Mouse (Mus musculus): ENCODE measurements around the gene Slc6a17. TPM values are rescaled to one million over a fixed set of nuclear protein-coding genes. Genes with fewer than 3 reads are reported as not detected.

Slc6a17 gene
- total RNA-seq (2021): 100 to 1,000 TPM; 286 to 289 TPM

DNA sequence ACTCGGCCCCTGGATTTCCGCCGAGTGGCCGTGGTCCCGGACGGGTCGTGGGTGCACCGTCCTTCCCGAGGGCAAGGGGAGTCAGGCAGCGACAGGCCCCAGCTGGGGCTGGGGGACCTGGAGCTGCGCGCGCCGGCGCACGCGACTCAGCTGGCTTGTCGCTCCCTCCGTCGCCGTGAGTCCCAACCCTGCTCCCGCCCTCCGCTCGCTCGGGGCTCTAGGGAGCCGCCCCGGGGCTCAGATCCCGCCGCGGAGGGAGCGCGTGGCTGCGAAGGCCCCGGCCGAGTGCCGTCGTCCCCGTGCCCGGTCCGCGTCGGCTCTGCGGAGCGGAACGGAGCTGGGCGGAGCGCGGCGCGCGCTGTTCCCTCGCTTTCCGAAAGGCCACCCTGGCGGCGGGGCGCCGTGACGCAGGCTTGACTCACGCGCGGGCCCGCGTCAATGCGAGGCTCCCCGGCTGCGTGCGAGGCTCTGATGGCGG, at the start of gene Slc6a17:
Gene Slc6a17, minus strand, starts transcription at position 388 of the 478 bp plus-strand sequence.
- peak; percentile 82 to 84 for DNase-seq

- DNase-seq: no peak
Observed at GRCm38 (mm10) chr3:107565331-107565730, 47.5 kb upstream of the Slc6a17 start.

- DNase-seq: no peak
Observed at GRCm38 (mm10) chr3:107563880-107564279, 46.1 kb upstream of the Slc6a17 start.

DNA sequence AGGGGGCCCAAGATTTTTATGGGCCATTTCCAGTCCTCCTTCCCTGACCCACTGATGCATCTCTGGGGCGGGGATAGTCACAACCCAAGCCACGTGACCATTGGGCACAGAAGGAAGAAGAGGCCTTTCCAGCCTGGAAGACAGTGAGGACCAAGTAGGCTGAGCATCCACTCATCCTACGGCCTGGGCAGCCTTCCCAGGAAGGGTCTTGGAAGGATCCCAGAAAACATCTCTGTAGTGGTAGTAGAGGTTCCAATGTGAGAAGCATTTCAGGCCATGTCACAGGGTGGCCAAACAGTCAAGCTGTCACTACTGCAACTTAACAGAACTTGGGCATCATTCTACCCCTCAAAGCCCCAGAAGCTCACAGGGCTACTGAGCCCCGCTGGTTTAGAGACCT, 44.8 kb upstream of the Slc6a17 start:
- DNase-seq: no peak

GRCm38 (mm10) chr3:107562104-107562503, 44.3 kb upstream of the Slc6a17 start:
- DNase-seq: no peak

- DNase-seq: peak; percentile 43 to 54
Observed at GRCm38 (mm10) chr3:107559183-107559582, 41.4 kb upstream of the Slc6a17 start.

DNA sequence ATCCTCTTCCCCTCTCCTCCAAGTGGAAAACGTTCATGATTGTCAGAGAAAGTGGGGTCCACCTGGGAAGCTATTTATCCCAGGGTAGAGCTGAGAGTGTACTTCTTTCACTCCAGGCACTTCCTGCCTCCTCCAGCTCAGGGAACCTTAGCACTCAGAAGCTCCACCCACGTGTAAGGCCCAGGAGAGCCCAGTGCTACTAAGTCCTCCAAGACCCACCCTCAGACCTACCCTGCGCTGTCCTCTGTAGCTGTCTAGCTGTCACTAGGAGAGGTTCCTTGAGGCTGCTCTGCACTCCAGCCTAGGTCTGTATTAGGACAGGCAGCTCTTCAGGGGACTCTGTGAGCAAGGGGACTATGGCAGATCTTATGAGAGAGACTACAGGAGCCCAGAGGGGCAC, 40.9 kb upstream of the Slc6a17 start:
- no peak for DNase-seq

DNA sequence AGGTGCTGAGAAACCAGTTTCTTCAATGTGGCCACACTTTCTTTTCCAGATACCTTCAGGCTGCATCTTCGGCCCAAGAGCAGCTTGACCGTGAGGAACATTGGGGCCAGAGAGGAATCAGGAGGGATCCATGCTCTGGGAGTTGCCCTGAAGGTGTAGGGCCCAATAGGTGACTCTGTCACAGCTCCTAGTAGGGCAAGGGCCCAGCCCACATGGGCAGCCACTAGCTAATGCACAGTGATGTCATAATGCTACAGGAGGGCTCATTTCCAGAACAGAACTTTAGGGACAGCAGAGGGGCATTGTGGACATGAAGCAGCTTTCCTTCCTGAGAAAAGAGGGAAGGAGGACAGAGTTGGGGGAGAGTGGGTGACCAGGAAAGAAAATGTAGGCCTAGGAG, 37.0 kb upstream of the Slc6a17 start, which contains the start of gene Ubl4b:
Gene Ubl4b, minus strand, starts transcription at position 232 of the 400 bp plus-strand sequence.
- DNase-seq: no peak

- DNase-seq: peak; percentile 48 to 59
Observed at GRCm38 (mm10) chr3:107550409-107551049, 32.7 kb upstream of the Slc6a17 start.

DNA sequence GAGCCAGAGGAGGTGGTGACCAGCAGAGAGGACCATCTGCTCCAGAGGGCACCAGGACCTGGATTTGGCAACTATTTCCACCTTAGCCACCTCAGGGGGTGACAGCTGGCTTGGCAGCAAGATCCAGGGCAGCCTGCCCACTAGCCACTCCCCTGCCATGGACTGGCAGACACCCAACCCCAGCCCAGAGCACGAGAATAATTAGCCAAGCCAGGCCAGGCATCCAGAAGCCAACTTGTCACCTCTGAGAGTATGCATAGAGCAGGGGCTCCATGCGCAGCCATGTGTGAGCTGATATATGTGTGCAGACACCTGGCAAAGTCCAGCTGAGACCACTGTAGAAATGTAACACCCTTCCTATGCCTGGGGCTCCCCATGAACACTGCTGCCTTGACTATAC, 29.1 kb upstream of the Slc6a17 start:
- DNase-seq: no peak

DNA sequence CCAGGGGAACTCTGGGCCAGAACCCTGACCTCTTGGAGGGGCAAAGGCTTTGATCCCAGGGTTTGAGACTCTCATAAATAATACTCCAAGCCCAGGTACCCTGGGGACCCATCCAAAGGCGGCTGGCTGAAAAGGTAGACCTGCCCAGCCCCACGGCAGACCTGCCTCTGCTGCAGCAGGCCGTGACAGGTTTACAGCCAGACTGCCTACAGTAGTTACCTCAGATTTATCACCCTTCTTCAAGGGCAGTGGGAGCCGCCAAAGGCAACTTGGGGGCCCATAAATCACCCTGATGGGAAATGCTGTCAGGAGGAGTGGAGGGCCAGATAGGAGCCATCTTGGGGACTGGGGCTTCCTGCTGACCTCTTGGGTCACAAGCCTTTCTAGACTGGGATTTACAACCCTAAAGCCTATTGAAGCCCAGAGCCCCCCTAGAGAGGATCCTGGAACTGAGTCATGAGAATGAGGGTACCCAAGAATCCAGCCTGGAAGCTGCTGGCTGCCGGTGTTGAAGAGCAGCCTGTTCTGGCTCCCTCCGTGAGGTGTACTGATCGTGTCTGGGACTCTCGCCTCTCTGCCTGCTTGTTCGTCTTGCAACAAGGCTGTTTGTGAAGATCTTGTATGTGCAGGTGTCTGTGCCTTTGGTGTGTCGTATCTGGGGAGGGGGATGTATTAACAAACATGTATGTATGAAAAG, 28.0 kb upstream of the Slc6a17 start:
- no peak for DNase-seq

DNA sequence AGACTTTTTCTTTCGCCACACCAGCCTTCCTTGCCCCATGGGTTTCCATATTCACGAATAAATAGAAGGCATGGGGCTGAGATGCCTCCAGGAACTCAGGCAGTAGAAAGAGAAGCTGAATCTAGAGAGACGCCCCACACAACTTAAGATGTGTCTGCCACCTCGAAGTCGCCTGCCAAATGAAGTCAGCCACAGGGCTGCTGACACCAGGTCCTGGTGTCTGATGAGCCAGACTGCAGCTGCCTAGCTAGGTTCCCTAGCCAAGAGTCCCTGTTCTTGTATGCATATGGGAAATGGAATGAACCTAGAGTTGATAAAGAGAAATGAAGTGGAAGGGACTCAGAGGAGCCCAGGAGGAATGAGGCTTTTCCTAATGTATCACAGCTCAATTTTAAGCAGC, 27.5 kb upstream of the Slc6a17 start:
- no peak for DNase-seq

- DNase-seq: no peak
Observed at GRCm38 (mm10) chr3:107543158-107544080, 25.6 kb upstream of the Slc6a17 start.

DNA sequence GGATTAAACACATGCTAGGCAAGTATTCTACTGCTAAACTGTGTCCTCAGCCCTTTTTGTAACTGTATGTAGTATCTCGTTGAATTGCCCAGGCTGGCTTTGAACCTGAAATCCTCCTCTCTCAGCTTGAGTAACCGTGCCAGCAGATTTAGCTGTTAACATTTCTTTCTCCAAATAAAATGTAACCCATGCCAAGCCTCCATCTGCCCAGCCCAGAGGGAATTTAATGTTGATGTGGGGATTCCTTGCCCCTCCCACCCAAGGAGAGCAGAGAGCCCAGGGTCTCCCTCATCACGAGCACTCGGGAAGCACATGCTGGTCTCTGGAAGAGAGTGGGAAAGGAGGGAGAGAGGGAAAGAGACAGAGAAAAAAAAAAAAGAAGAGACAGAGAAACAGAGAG, 24.8 kb upstream of the Slc6a17 start:
- no peak for DNase-seq

DNA sequence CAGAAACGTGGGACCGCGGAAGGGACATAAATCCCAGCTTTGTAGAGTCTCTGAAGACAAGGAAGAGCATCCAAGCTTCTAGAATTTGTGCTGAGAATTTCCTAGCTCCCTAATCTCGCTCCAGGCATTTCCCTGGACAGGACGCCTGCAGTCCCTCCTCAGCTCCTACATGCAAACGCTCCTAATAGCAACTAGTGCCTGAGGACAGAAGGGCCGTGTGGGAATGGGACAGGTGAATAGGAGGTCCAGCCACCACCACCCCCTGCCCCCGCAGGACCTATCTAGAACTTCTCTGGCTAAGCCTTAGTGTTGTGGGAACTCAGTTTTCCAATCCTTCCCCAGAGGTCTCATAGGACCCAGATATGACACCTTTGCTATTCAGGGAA, 19.7 kb upstream of the Slc6a17 start:
- DNase-seq: no peak

DNA sequence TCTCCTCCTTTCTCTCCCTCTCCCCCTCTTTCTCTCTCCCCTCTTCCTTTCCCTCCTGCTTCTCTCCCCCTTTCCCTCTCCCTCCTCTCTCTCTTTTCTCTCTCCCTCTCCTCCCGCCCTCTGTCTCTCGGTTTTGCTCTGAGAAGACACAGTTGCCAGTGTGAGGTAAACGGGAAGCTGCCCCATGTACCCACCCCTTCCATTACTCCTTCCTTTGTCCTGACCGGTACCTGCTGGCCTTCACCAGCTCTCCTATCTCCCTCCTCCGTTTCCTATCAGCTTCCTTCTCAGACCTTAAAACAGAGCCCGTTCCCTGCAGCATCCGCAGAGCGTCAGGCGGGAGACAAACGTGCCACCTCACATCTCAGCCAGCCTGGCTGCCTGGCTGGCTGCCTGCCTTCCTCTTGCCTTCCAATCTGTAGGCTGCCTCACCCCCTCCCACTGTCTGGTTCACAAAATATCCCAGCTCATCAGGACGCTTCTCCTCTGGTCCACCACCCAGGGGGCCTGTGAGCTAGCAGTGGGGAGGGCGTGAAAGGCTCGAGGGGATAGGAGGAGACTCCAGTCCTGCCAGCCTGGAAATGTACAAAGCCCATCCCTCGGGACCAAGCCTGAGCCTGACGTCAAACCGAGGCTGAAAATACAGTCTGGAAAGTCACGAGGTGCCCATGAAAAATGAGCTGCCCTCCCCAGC, 19.1 kb upstream of the Slc6a17 start:
- peak; percentile 73 to 75 for DNase-seq

GRCm38 (mm10) chr3:107534951-107535350, 17.1 kb upstream of the Slc6a17 start:
- no peak for DNase-seq

DNA sequence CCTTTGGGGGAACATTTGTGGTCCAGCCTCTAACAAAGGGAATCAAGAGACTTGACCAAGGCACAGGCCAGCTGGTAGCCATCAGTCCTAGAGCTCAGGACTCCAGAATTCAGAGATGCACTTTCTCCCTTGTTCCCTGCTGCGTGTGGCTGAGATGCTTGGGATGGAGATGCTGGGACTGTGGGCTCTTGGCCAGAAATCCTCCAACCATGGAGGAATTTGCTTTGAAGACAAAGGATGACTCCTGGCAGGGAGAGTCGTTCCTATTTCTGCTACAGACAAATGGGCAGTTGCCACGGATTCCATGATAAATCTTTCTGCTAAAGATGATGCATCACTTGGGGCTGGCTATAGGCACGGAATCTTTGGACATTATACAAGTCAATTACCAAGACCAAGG, 15.7 kb upstream of the Slc6a17 start:
- no peak for DNase-seq

- no peak for DNase-seq
Observed at GRCm38 (mm10) chr3:107530581-107530980, 12.8 kb upstream of the Slc6a17 start.

DNA sequence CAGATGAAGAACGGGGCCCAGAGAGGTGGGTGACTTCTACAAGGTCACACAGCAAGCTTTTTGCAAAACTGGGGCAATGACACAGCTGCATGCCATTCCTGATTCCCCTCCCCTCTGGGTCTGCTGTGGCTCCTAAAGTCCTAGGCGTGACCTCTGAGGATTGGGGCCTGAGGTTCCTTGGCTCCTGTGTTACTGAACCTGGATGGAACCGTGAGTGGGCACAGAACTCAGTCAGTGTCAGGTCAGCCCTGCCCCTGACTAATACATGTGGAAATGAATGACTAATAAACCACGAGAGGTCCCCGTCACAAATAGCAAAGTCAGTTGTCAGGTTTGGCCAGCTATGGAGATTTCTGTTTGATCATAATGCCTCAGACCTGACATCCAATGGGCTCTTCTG, 11.4 kb upstream of the Slc6a17 start:
- no peak for DNase-seq

- DNase-seq: peak; percentile 67 to 70
Observed at GRCm38 (mm10) chr3:107528401-107529118, 10.7 kb upstream of the Slc6a17 start.

GRCm38 (mm10) chr3:107524547-107524946, 6.7 kb upstream of the Slc6a17 start:
- no peak for DNase-seq
